Mouse (Mus musculus) olfactory bulb, adult 2 months (tissue): ENCODE measurements around the gene Dbp.

Experiments
- CTCF ChIP-seq: fragments of 200-500 bp; IDR thresholded peaks from 2 replicates; pipeline ENCODE4 v1.5.1; 2012; ENCODE audit warnings: low read depth, mild to moderate bottlenecking, low read length, moderate library complexity; ENCODE audit not compliant: insufficient read depth
- POLR2A ChIP-seq: fragments of 200-500 bp; IDR thresholded peaks from 2 replicates; pipeline ENCODE4 v1.6.1; 2012; ENCODE audit warnings: mild to moderate bottlenecking, low read depth, low read length, moderate library complexity; ENCODE audit not compliant: insufficient read depth

DNA sequence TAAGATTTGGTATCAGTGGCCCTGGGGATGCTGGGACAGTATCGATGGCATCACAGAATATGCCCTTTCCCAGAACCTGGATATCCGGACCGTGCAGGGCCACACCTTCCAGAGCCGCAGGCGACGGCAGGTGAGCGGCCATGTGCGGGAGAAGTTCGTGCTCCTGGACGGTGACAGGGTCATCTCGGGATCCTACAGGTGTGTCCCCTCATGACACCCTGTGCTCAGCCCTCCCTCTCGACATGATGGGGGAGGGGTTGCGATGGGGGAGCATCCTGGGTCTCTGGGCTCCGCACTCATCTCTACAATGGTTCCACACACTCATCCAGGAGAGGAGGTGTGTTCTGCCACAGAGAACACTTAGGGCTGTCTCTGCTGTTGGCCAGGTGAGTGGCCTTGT lies 18.9 kb downstream of the Dbp start:
- TF ChIP-seq CTCF (no peak), POLR2A (no peak)
